In the genomic region with DNA sequence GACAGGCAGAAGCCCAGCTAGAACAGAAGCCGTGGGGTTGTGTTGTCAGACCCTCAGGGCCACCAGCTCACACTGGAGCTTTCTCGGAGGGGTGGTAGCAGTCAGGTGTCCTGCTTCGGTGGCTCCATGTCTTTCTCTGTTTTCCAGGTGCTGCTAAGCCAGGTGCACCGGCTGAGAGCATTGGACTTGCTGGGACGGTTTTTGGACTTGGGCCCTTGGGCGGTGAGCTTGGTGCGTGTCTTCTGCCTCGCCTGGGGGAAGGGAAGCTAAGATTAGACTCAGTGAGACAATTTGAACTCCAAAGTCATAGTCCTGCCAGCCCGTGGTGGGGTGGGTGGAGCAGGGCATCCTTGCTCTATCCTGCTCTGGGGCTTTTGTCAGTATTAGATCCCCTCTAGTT, we compare ENCODE assay signal across 29 mouse cellular contexts.
DNase-seq lines count a peak whose midpoint lies in the region; ATAC-seq and TF ChIP-seq lines count a peak whose summit lies in the region.
"Had no signal": no experiment of that assay in that cellular context is flagged by ENCODE, and none has a peak within 500 bp of the region (broad histone marks: within the 10 kb centered on the region; RNA-seq: fewer than 3 reads in every experiment).

No protein-coding gene starts in this region.

- H3K9me3 ChIP-seq in kidney, postnatal 0 days (replicated peaks; ENCODE audit: low read length), result no peaks in the 10 kb centered on the region
- H3K9me3 ChIP-seq: embryonic facial prominence, embryonic 13.5 days; forebrain, embryonic 10.5 days; forebrain, embryonic 15.5 days; heart, embryonic 12.5 days; hindbrain, embryonic 13.5 days; limb, embryonic 13.5 days; lung, embryonic 15.5 days; midbrain, embryonic 10.5 days; midbrain, embryonic 15.5 days; neural tube, embryonic 15.5 days had no signal

- DNase-seq in cerebellum, postnatal 25 days, result peak; percentile 62 to 69
- DNase-seq in cerebellum, adult 11-12 months, result no peak
- peak; percentile 31 for DNase-seq in kidney, adult 11 months
- DNase-seq in kidney, postnatal 10 days, result no peak
- no peak for DNase-seq in kidney, postnatal 0 days (ENCODE audit: low spot score)
- DNase-seq in skeletal muscle tissue, adult 2 months (ENCODE audit: low read depth, low spot score), result peak; percentile 13
- no peak for DNase-seq in thymus, postnatal 36 days
- DNase-seq: adrenal gland, postnatal 10 days; cerebellum, adult 11 months; gastrocnemius, postnatal 36 days; heart, adult 18-20 months; heart, postnatal 4 days; retina, postnatal 1 day; right cerebral cortex, postnatal 14 days; thymus, postnatal 14 days had no signal

- H3K4me1 ChIP-seq in kidney, postnatal 0 days (replicated peaks; ENCODE audit: insufficient read depth, low read length), result no peaks in the 10 kb centered on the region
- H3K4me1 ChIP-seq: lung, embryonic 15.5 days; midbrain, embryonic 10.5 days had no signal

- no peak for TF ChIP-seq CTCF in kidney, postnatal 0 days (IDR thresholded peaks at IDR 0.05; ENCODE audit: low read depth)

- 0 out of 2 replicates have a peak overlapping the region, but pooled peaks have one; percentile 8 for H3K9ac ChIP-seq in kidney, postnatal 0 days (ENCODE audit: low read depth, low read length)
- H3K9ac ChIP-seq: embryonic facial prominence, embryonic 13.5 days; forebrain, embryonic 15.5 days; heart, embryonic 12.5 days; hindbrain, embryonic 13.5 days; limb, embryonic 13.5 days; lung, embryonic 15.5 days; midbrain, embryonic 15.5 days; neural tube, embryonic 15.5 days had no signal

- H3K36me3 ChIP-seq in kidney, postnatal 0 days (ENCODE audit: insufficient read depth, low read length), result peaks cover 22% of the 10 kb centered on the region; the same call in 1 of the 2 replicates
- H3K36me3 ChIP-seq: forebrain, embryonic 15.5 days had no signal

- no peak overlapping the region for H3K27ac ChIP-seq in kidney, postnatal 0 days
- H3K27ac ChIP-seq: embryonic facial prominence, embryonic 13.5 days; forebrain, embryonic 10.5 days; forebrain, embryonic 15.5 days; hindbrain, embryonic 13.5 days; left cerebral cortex, adult 2 months; limb, embryonic 13.5 days; lung, embryonic 15.5 days; midbrain, embryonic 10.5 days; midbrain, embryonic 15.5 days; neural tube, embryonic 15.5 days had no signal

- no peak overlapping the region for H3K4me2 ChIP-seq in kidney, postnatal 0 days (ENCODE audit: low read length)
- H3K4me2 ChIP-seq: embryonic facial prominence, embryonic 13.5 days; forebrain, embryonic 15.5 days; heart, embryonic 12.5 days; hindbrain, embryonic 13.5 days; limb, embryonic 13.5 days; liver, embryonic 11.5 days; lung, embryonic 15.5 days; midbrain, embryonic 15.5 days; neural tube, embryonic 15.5 days had no signal

- 86% methylated on average over 9 of the region's 9 CpGs for WGBS in kidney, postnatal 0 days

- no peaks in the 10 kb centered on the region for H3K27me3 ChIP-seq in kidney, postnatal 0 days (ENCODE audit: insufficient read depth, low read length)
- H3K27me3 ChIP-seq: embryonic facial prominence, embryonic 13.5 days; forebrain, embryonic 15.5 days; heart, embryonic 12.5 days; hindbrain, embryonic 13.5 days; limb, embryonic 13.5 days; lung, embryonic 15.5 days; midbrain, embryonic 15.5 days; neural tube, embryonic 15.5 days; Patski had no signal

- no peak for ATAC-seq in kidney, postnatal 0 days (replicated peaks; ENCODE audit: low FRiP score, low read depth)
- ATAC-seq: forebrain, embryonic 15.5 days; intestine, embryonic 16.5 days; midbrain, embryonic 15.5 days; Patski had no signal

- no peak overlapping the region for H3K4me3 ChIP-seq in kidney, postnatal 0 days (replicated peaks; ENCODE audit: low read depth, low read length)
- H3K4me3 ChIP-seq: embryonic facial prominence, embryonic 13.5 days; forebrain, embryonic 10.5 days; forebrain, embryonic 15.5 days; heart, embryonic 12.5 days; hindbrain, embryonic 13.5 days; left cerebral cortex, adult 2 months; limb, embryonic 13.5 days; lung, embryonic 15.5 days; midbrain, embryonic 10.5 days; midbrain, embryonic 15.5 days; neural tube, embryonic 15.5 days had no signal

Comparison
In these comparisons a context has a peak if more than half of its experiments do, and no peak if none do; other contexts are left out.
1. DNase-seq: peak in cerebellum, postnatal 25 days (2 of 2), kidney, adult 11 months (single experiment) and skeletal muscle tissue, adult 2 months (single experiment); none in cerebellum, adult 11-12 months (single experiment), kidney, postnatal 10 days (single experiment), kidney, postnatal 0 days (single experiment) and thymus, postnatal 36 days (0 of 2).